Mouse (Mus musculus): Measurements from ENCODE around the gene Borcs8. TPM values are rescaled to one million over a fixed set of nuclear protein-coding genes. Genes with fewer than 3 reads are reported as not detected.
A peak's percentile ranks its signal among the peaks of the same experiment; 100 is the strongest.

Borcs8 gene
- polyA plus RNA-seq, 1 experiment from 2014 or later, result 37.1 TPM

DNA sequence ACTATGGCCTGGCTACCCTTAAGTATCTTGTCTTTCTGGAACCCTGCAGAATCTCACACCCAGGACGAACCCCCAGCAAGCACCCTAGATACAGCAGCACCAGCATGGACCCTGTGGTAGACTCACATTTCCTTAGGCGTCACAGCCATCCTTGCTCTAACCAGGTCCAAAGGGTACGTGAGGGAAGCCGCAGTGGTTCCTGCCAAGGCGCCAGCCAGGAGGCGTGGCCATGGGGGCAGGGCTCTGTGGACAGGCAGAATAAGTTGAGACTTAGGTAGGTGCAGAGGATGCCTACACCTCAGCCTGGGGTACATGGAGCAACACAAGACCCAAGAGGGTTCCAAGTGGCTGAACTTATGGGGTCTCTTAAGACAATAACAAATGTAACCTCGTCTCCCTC is 49.4 kb downstream of the Borcs8 start:
- 78% methylated on average over 7 of the region's 7 CpGs for WGBS
- Histone ChIP-seq H3K4me3 (no peak overlapping the region), H3K9ac (replicated peaks) (no peak overlapping the region), H3K27ac (replicated peaks) (no peak overlapping the region), H3K9me3 (no peaks in the 10 kb centered on the region), H3K36me3 (no peaks in the 10 kb centered on the region), H3K4me2 (replicated peaks) (no peak overlapping the region), H3K4me1 (0 out of 2 replicates have a peak, but pooled peaks cover 8% of the 10 kb centered on the region), H3K27me3 (no peaks in the 10 kb centered on the region; the same call in 1 of the 2 replicates)
- ATAC-seq (ENCODE audit: low FRiP score, low read depth), result no peak

DNA sequence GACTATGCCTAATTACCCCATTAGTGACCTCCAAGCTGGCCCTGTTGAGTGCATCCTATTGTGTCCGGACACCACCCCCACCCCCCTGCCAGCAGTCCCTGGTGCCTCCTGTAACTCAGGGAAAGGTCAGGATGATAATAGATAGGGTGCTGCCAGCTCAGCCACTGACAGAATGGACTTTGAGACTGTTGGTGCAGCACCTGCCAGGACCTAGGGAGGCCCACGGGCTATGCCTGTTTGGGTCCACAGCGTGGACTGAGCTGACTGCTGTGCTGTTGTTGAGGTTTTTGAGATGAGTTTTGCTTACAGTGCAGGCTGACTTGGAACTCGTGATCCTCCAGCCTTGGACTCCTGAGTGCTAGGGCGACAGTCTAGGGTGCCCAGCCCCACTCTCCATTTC is 53.9 kb downstream of the Borcs8 start:
- H3K4me3 ChIP-seq, result no peak overlapping the region
- 82% methylated on average over 5 of the region's 5 CpGs for WGBS
- no peak overlapping the region for H3K4me2 ChIP-seq (replicated peaks)
- H3K4me1 ChIP-seq, result peaks cover 14% of the 10 kb centered on the region; the same call in 1 of the 2 replicates
- ATAC-seq (ENCODE audit: low FRiP score, low read depth), result no peak
- no peaks in the 10 kb centered on the region for H3K36me3 ChIP-seq
- H3K27me3 ChIP-seq, result no peaks in the 10 kb centered on the region; the same call in 1 of the 2 replicates
- no peaks in the 10 kb centered on the region for H3K9me3 ChIP-seq
- H3K27ac ChIP-seq (replicated peaks), result no peak overlapping the region
- H3K9ac ChIP-seq (replicated peaks), result no peak overlapping the region

GRCm38 (mm10) chr8:70194191-70194590 is 54.9 kb downstream of the Borcs8 start:
- 92% methylated on average over 3 of the region's 3 CpGs for WGBS
- no peaks in the 10 kb centered on the region for H3K9me3 ChIP-seq
- H3K9ac ChIP-seq (replicated peaks), result no peak overlapping the region
- H3K4me2 ChIP-seq (replicated peaks), result no peak overlapping the region
- no peak for ATAC-seq (ENCODE audit: low FRiP score, low read depth)
- no peak overlapping the region for H3K4me3 ChIP-seq
- H3K27me3 ChIP-seq, result no peaks in the 10 kb centered on the region; the same call in 1 of the 2 replicates
- H3K4me1 ChIP-seq, result peaks cover 16% of the 10 kb centered on the region; the same call in 1 of the 2 replicates
- no peak overlapping the region for H3K27ac ChIP-seq (replicated peaks)
- H3K36me3 ChIP-seq, result no peaks in the 10 kb centered on the region

DNA sequence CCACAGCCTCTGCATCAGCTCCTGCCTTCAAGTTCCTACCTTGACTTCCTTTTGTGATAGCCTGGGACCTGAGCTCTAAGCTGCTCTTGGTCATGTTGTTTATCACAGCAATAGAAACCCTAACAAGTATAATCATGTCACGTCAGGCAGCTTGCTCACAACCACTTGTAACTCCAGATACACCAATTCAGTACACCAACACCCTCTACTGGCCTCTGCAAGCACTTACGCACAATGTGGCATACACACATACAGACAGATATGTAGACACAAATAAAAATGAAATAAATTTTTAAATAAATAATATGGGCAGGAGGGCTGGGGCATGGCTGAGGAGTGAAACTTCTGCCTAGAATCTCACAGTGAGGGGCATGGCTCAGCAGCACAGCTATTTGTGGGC is 56.5 kb downstream of the Borcs8 start:
- H3K36me3 ChIP-seq, result no peaks in the 10 kb centered on the region
- WGBS, result 72% methylated on average over 2 of the region's 2 CpGs

More for the DNA sequence above, 56.5 kb downstream of the Borcs8 start:
- Histone ChIP-seq H3K4me2 (replicated peaks) (no peak overlapping the region), H3K9ac (replicated peaks) (no peak overlapping the region), H3K9me3 (no peaks in the 10 kb centered on the region), H3K27ac (replicated peaks) (no peak overlapping the region), H3K27me3 (no peaks in the 10 kb centered on the region), H3K4me1 (peaks cover 12% of the 10 kb centered on the region), H3K4me3 (no peak overlapping the region)
- no peak for ATAC-seq (ENCODE audit: low FRiP score, low read depth)

Small RNA genes within 50 kb of the gene (microRNA-seq; reads per million reads assigned to microRNA genes)
- gene Mir7066, result 3.0 reads per million, percentile 8 among the genes with 10 or more reads in this experiment

Other genes with a start within 250 kb of the Borcs8 start
- 4.0 and 5.7 TPM in 2 replicates for gene Tssk6, start 237.3 kb upstream of the Borcs8 start, polyA plus RNA-seq (2016; fragmentation: Nextera tagmentation; extraction: Ambion mirVana)
- 165 and 170 TPM in 2 replicates for gene Ndufa13, start 236.9 kb upstream of the Borcs8 start, polyA plus RNA-seq (2016; fragmentation: Nextera tagmentation; extraction: Ambion mirVana)
- 7.2 and 8.0 TPM in 2 replicates for gene Yjefn3, start 236.8 kb upstream of the Borcs8 start, polyA plus RNA-seq (2016; fragmentation: Nextera tagmentation; extraction: Ambion mirVana)
- gene Gatad2a, start 143.1 kb upstream of the Borcs8 start, polyA plus RNA-seq (2016; fragmentation: Nextera tagmentation; extraction: Ambion mirVana), result 44.3 TPM in 2 replicates
- 76.4 and 77.8 TPM in 2 replicates for gene Mau2, start 96.8 kb upstream of the Borcs8 start, polyA plus RNA-seq (2016; fragmentation: Nextera tagmentation; extraction: Ambion mirVana)
- 55.6 and 56.8 TPM in 2 replicates for gene Sugp1, start 96.7 kb upstream of the Borcs8 start, polyA plus RNA-seq (2016; fragmentation: Nextera tagmentation; extraction: Ambion mirVana)
- 1.3 and 2.0 TPM in 2 replicates for gene Tm6sf2, start 66.6 kb upstream of the Borcs8 start, polyA plus RNA-seq (2016; fragmentation: Nextera tagmentation; extraction: Ambion mirVana)
- 0.20 and 0.23 TPM in 2 replicates for gene Hapln4, start 56.0 kb upstream of the Borcs8 start, polyA plus RNA-seq (2016; fragmentation: Nextera tagmentation; extraction: Ambion mirVana)
- gene Ncan, start 18.6 kb upstream of the Borcs8 start, polyA plus RNA-seq (2016; fragmentation: Nextera tagmentation; extraction: Ambion mirVana), result 91.9 and 109 TPM in 2 replicates
- 23.3 and 23.8 TPM in 2 replicates for gene Nr2c2ap, start 8.2 kb upstream of the Borcs8 start, polyA plus RNA-seq (2016; fragmentation: Nextera tagmentation; extraction: Ambion mirVana)
- 16.3 and 17.8 TPM in 2 replicates for gene Rfxank, start 345 bp upstream of the Borcs8 start, polyA plus RNA-seq (2016; fragmentation: Nextera tagmentation; extraction: Ambion mirVana)
- 0.19 and 0.46 TPM in 2 replicates for gene Mef2b, start 212 bp downstream of the Borcs8 start, polyA plus RNA-seq (2016; fragmentation: Nextera tagmentation; extraction: Ambion mirVana)
- 47.6 and 49.0 TPM in 2 replicates for gene Tmem161a, start 32.9 kb downstream of the Borcs8 start, polyA plus RNA-seq (2016; fragmentation: Nextera tagmentation; extraction: Ambion mirVana)
- 3.9 and 4.3 TPM in 2 replicates for gene Slc25a42, start 72.8 kb downstream of the Borcs8 start, polyA plus RNA-seq (2016; fragmentation: Nextera tagmentation; extraction: Ambion mirVana)
- gene Sugp2, start 94.7 kb downstream of the Borcs8 start, polyA plus RNA-seq (2016; fragmentation: Nextera tagmentation; extraction: Ambion mirVana), result 82.5 and 88.6 TPM in 2 replicates
- 45.5 and 47.1 TPM in 2 replicates for gene Armc6, start 95.0 kb downstream of the Borcs8 start, polyA plus RNA-seq (2016; fragmentation: Nextera tagmentation; extraction: Ambion mirVana)
- 99.6 and 100 TPM in 2 replicates for gene Homer3, start 143.3 kb downstream of the Borcs8 start, polyA plus RNA-seq (2016; fragmentation: Nextera tagmentation; extraction: Ambion mirVana)
- 47.1 and 53.8 TPM in 2 replicates for gene Ddx49, start 163.0 kb downstream of the Borcs8 start, polyA plus RNA-seq (2016; fragmentation: Nextera tagmentation; extraction: Ambion mirVana)
- 222 and 235 TPM in 2 replicates for gene Cope, start 163.0 kb downstream of the Borcs8 start, polyA plus RNA-seq (2016; fragmentation: Nextera tagmentation; extraction: Ambion mirVana)
- 15.3 and 17.1 TPM in 2 replicates for gene Cers1, start 176.3 kb downstream of the Borcs8 start, polyA plus RNA-seq (2016; fragmentation: Nextera tagmentation; extraction: Ambion mirVana)
- gene Gdf1, start 190.3 kb downstream of the Borcs8 start, polyA plus RNA-seq (2016; fragmentation: Nextera tagmentation; extraction: Ambion mirVana), result 3.7 and 4.5 TPM in 2 replicates
- 32.8 and 38.0 TPM in 2 replicates for gene Upf1, start 213.8 kb downstream of the Borcs8 start, polyA plus RNA-seq (2016; fragmentation: Nextera tagmentation; extraction: Ambion mirVana)
- 0.23 TPM in 1 of 2 replicates, not detected in the other for gene Comp, start 234.1 kb downstream of the Borcs8 start, polyA plus RNA-seq (2016; fragmentation: Nextera tagmentation; extraction: Ambion mirVana)